Mouse (Mus musculus) liver, adult 2 months (tissue): ENCODE data around the gene Galnt15.

Experiments used
- CTCF ChIP-seq: fragments of 200-500 bp; IDR thresholded peaks from 2 replicates; pipeline ENCODE4 v1.5.1; 2011; ENCODE audit warnings: low read depth, low read length, control low read depth
- POLR2A ChIP-seq: fragments of 200-500 bp; IDR thresholded peaks from 2 replicates; pipeline ENCODE4 v1.6.1; 2011; ENCODE audit warnings: low read length, control low read depth; ENCODE audit not compliant: insufficient read depth; ENCODE audit errors: extremely low read depth

GRCm38 (mm10) chr14:32036482-32036881 lies 7.7 kb downstream of the Galnt15 start:
- TF ChIP-seq CTCF (no peak), POLR2A (no peak)
